Mouse (Mus musculus): ENCODE data around the gene Erbb4. TPM values are rescaled to one million over a fixed set of nuclear protein-coding genes. Genes with fewer than 3 reads are reported as not detected.

Erbb4 gene
- polyA plus RNA-seq, 1 experiment, result not detected

DNA sequence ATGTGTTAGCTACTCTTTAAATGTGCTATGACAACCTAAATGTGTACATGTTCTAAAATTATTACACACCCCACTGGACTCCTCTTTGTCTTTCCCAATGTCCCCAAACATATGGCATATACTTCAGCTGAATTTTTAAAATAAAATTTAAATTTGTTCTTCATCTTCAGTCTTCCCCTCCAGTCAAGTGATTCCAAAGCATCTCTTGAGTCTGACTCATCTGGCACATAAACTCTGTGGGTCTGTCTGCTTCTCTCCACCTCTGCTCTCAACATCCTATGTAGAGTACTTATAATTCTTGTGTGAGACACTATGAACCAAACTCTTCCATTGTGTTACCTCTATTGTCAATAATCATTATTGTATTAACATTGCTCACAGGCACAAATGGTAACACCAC is 972.9 kb downstream of the Erbb4 start:
- TF ChIP-seq GATA1 (IDR thresholded peaks at IDR 0.05; ENCODE audit: low read length), result no peak

- no peak for TF ChIP-seq GATA1 (IDR thresholded peaks at IDR 0.05; ENCODE audit: low read length)
Measured at GRCm38 (mm10) chr1:68134450-68134849, 973.4 kb downstream of the Erbb4 start.

DNA sequence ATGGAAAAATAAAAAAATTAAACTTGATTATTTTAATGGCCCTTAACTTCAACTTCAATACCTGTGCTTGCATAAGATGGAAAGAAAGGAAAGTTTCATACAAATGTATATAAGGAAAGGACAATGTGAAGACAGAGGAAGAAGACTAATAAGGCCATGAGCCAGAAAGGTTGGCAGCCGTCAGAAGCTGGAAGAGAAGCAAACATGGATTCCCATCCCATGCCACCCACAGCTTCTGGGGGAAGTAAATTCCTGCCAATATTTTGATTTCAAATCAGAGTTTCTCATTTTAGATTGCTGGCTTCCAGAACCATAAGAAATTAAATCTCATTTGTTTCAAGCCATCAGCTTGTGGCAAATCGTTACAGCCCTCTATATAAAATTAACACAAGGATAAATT is 984.3 kb downstream of the Erbb4 start:
- no peak for TF ChIP-seq GATA1 (IDR thresholded peaks at IDR 0.05; ENCODE audit: low read length)

GRCm38 (mm10) chr1:68120364-68120763 is 987.5 kb downstream of the Erbb4 start:
- TF ChIP-seq GATA1 (IDR thresholded peaks at IDR 0.05; ENCODE audit: low read length), result no peak

GRCm38 (mm10) chr1:68115721-68116120 is 992.1 kb downstream of the Erbb4 start:
- no peak for TF ChIP-seq GATA1 (IDR thresholded peaks at IDR 0.05; ENCODE audit: low read length)

DNA sequence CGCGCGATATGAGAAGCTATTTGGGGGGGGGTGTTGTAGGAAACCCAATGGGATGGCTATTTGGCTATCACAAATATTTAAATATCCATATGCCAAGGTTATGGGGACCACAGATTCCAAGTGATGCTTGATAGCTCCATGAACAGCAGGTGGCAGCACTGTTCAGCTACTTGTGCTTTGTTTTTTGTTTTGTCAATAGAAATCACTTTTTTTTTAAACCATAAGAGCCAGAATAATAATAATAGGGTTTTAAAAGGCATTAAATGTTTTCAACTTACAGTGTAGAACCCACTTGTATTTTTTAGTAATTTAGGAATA is 1001.4 kb downstream of the Erbb4 start:
- TF ChIP-seq GATA1 (IDR thresholded peaks at IDR 0.05; ENCODE audit: low read length), result no peak

DNA sequence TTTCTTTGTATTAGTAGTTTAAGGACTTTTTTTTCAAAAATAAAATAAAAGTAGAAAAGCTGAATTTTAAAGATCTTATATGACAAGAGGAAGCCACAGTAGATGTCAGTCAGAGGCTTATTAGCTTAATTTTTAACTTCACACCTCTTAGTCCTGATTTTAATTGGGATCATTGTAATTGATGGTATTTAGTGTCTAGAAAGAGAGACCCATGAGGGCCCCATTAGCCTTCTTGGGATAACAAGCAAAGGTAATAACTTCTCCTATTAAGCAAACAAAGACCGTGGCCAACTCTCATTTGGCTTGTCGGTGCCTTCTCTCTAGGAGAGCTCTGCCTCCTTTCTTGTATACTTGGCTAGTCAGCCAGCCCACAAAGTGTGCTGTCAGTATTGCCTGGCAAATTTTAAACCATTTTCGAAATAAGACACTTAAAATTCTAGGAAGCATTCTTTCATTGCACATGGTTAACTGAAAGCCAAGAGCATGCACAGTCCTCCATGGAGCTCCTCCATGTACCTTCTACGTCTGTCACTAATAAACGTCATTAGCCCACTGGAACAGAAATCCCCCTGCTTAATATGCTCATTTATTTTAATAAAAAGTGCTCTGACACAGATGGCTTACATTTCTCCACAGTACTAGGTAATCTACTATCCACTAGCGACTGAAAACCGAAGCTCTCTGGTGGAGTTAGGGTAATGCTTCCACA is 1001.9 kb downstream of the Erbb4 start:
- TF ChIP-seq GATA1 (IDR thresholded peaks at IDR 0.05; ENCODE audit: low read length), result no peak

GRCm38 (mm10) chr1:68089623-68090022 is 1018.2 kb downstream of the Erbb4 start:
- TF ChIP-seq GATA1 (IDR thresholded peaks at IDR 0.05; ENCODE audit: low read length), result no peak

DNA sequence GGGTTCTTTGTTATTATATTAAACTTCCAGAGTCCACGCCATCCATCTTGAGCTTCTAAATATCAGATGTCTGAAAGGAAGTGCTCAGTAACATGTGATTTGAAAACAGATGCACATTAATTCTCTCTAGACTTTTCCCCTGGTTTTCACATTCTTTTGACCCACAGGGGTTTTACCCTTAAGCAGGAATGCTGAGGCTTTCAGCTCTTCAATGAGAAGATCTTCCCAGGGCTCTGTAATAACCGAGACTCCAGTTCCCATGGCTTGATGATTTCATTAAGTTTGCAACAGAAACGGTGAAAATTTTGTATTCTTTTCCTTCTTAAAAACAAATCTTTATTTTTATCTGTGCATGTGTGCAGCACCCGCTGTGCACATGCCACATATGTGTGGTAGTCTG is 1051.4 kb downstream of the Erbb4 start:
- no peak for TF ChIP-seq GATA1 (IDR thresholded peaks at IDR 0.05; ENCODE audit: low read length)

DNA sequence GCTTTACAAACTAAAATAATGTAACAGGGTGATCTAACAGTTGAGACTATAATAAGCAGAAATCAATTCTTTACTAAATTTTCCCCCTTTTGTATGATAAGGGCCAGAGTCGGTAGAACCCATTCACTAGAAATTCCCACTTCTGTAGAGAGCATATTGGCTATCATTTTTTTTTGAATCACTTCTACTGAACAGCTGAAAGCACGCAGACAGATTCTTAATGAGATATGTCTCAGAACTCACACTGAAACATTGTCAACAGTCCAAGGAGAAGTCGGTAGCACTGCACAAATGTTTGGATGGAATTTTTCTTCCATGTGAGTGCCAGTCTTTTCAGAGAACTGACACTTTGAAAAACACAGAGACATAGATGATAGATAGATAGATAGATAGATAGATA is 1053.1 kb downstream of the Erbb4 start:
- no peak for TF ChIP-seq GATA1 (IDR thresholded peaks at IDR 0.05; ENCODE audit: low read length)

DNA sequence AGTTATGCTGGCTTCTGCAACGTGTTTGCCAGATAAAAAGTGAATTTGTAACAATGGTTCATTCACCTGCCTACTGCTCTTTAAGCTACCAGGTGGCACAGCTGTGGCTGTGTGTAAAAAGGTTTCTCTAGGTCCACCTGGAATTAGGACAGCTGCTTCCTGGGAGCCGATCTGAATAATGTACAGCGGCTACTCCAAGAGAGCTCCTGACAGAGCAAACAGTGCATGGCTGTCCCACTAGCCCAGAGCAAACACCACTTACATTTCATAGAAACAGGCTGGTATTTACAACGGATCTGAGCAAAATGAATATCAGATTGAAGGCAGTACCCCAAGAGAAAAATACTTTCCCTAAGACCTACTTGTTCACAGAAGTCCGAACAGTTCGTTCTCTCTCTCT is 1058.0 kb downstream of the Erbb4 start:
- no peak for TF ChIP-seq GATA1 (IDR thresholded peaks at IDR 0.05; ENCODE audit: low read length)

- no peak for TF ChIP-seq GATA1 (IDR thresholded peaks at IDR 0.05; ENCODE audit: low read length)
Measured at GRCm38 (mm10) chr1:68047139-68047538, 1060.7 kb downstream of the Erbb4 start.

- TF ChIP-seq GATA1 (IDR thresholded peaks at IDR 0.05; ENCODE audit: low read length), result no peak
Measured at GRCm38 (mm10) chr1:68046551-68046970, 1061.3 kb downstream of the Erbb4 start.

- TF ChIP-seq GATA1 (IDR thresholded peaks at IDR 0.05; ENCODE audit: low read length), result no peak
Measured at GRCm38 (mm10) chr1:68024086-68024940, 1083.5 kb downstream of the Erbb4 start.

DNA sequence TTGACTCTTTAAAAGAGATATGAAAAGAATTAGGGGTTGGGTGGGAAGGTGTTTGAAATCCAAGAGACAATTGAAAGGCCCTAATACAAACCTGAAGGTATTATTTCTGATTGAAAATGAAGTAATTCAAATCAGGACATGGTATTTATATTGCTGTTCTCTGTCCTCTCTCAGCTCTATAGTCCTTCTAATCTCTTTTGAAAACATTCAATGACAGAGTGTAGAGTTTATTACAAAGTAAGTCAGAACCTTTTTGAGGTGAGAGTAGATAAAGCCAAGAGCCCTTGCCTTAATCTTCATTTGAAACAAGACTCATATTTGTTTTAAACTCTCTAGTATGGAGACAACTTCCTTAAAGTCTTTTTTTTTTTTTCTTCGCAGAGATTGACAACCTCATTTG is 1087.8 kb downstream of the Erbb4 start:
- no peak for TF ChIP-seq GATA1 (IDR thresholded peaks at IDR 0.05; ENCODE audit: low read length)

DNA sequence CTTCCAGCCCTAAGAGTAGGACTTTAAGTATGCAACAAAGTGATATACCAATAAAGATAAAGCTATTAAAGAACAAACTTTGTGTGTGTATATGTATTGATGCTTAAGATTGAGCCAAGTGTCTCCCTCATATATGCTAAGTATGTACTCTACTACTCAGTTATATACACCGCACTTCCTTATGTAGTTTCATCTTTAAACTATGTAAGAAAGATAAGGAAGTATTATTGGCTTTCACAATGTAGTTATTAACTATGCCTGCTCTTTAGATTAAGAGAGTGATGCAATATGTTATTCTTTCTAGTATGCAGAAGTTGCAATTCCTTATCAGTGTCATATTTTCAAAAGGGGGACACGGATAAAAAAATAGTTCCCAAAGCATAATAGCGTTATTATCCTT is 1088.2 kb downstream of the Erbb4 start:
- no peak for TF ChIP-seq GATA1 (IDR thresholded peaks at IDR 0.05; ENCODE audit: low read length)

Measured in G1E-ER4 (cell line).